In genomic region chr9:67693716-67694115, GRCm38 (mm10) we compare ENCODE assay signal across 9 mouse cellular contexts.
DNase-seq lines count a peak whose midpoint lies in the region; ATAC-seq and TF ChIP-seq lines count a peak whose summit lies in the region.
"Had no signal": no experiment of that assay in that cellular context is flagged by ENCODE, and none has a peak within 500 bp of the region (broad histone marks: within the 10 kb centered on the region; RNA-seq: fewer than 3 reads in every experiment).

No protein-coding gene starts in this region.

- TF ChIP-seq CTCF in lung, embryonic 14.5 days (IDR thresholded peaks at IDR 0.05; ENCODE audit: low read depth), result no peak
- TF ChIP-seq CTCF in lung, adult 2 months (IDR thresholded peaks at IDR 0.05; ENCODE audit: insufficient read depth, low read length), result no peak

- H3K27ac ChIP-seq in lung, embryonic 14.5 days (ENCODE audit: low read depth), result no peak overlapping the region

- no peaks in the 10 kb centered on the region for H3K4me1 ChIP-seq in lung, embryonic 14.5 days (ENCODE audit: insufficient read depth)
- H3K4me1 ChIP-seq in lung, adult 2 months (ENCODE audit: control insufficient read depth, insufficient read depth, low read length), result no peaks in the 10 kb centered on the region

- no peak for TF ChIP-seq POLR2A in lung, adult 2 months (IDR thresholded peaks at IDR 0.05; ENCODE audit: borderline replicate concordance, extremely low read depth, low read depth, low read length)

- no peak for DNase-seq in frontal cortex, postnatal 25 days (ENCODE audit: low spot score in 2 of 2)
- peak; percentile 57 for DNase-seq in lung, embryonic 14.5 days
- DNase-seq in lung, adult 2 months, result no peak
- peak; percentile 43 to 61 for DNase-seq in frontal cortex, postnatal 36 days (ENCODE audit: low spot score in 2 of 2)
- peak; percentile 34 for DNase-seq in retina, embryonic 14.5 days (ENCODE audit: low spot score)

- H3K9ac ChIP-seq in lung, embryonic 14.5 days, result no peak overlapping the region

- ATAC-seq in frontal cortex, adult (ENCODE audit: low TSS enrichment), result peak; percentile 85; the same call in 1 of the 2 replicates
- ATAC-seq in lung, embryonic 14.5 days (ENCODE audit: insufficient read depth), result peak; percentile 60; the same call in 1 of the 2 replicates
- no peak for ATAC-seq in cerebellum, adult (ENCODE audit: insufficient number of reproducible peaks, low FRiP score, low TSS enrichment)
- no peak for ATAC-seq in megakaryocyte, adult 5-6 weeks (ENCODE audit: poor library complexity, severe bottlenecking)

- no peak overlapping the region for H3K4me2 ChIP-seq in lung, embryonic 14.5 days

- no peaks in the 10 kb centered on the region for H3K36me3 ChIP-seq in lung, embryonic 14.5 days (ENCODE audit: insufficient read depth)

- no peak overlapping the region for H3K4me3 ChIP-seq in lung, embryonic 14.5 days (ENCODE audit: low read depth, low read length)
- H3K4me3 ChIP-seq in lung, adult 2 months (replicated peaks; ENCODE audit: extremely low read depth, low read depth, low read length), result no peak overlapping the region

- no peaks in the 10 kb centered on the region for H3K27me3 ChIP-seq in lung, embryonic 14.5 days (ENCODE audit: insufficient read depth, low read length)
- H3K27me3 ChIP-seq: CH12.LX had no signal

- 13% methylated on average over 7 of the region's 7 CpGs for WGBS in lung, embryonic 14.5 days
- WGBS in lung, adult 2 months, result 27% methylated on average over 7 of the region's 7 CpGs

- H3K9me3 ChIP-seq in lung, embryonic 14.5 days (ENCODE audit: low read depth, low read length), result no peaks in the 10 kb centered on the region

Comparison
In these comparisons a context has a peak if more than half of its experiments do, and no peak if none do; other contexts are left out.
1. DNase-seq: peak in lung, embryonic 14.5 days (single experiment), frontal cortex, postnatal 36 days (2 of 2) and retina, embryonic 14.5 days (single experiment); none in frontal cortex, postnatal 25 days (0 of 2) and lung, adult 2 months (single experiment).
2. ATAC-seq: peak in frontal cortex, adult (single experiment) and lung, embryonic 14.5 days (single experiment); none in cerebellum, adult (single experiment) and megakaryocyte, adult 5-6 weeks (single experiment).